Mouse (Mus musculus) intestine, postnatal 0 days (tissue): ENCODE results near the gene Pdhb. TPM values are rescaled to one million over a fixed set of nuclear protein-coding genes. Genes with fewer than 3 reads are reported as not detected.
"Not testable (repeated sequence)": the region's sequence is repeated elsewhere in the genome, so short reads cannot be mapped to it uniquely, and the experiment has no call there.

Source experiments
- ATAC-seq: fragments of 200-750 bp; cut with Nextera tagmentation; 2 replicates; pipeline ENCODE4 v1.8.0; 2017; ENCODE audit warnings: mild to moderate bottlenecking, moderate TSS enrichment, moderate library complexity
- H3K27ac ChIP-seq: fragments of 300-500 bp; sonication (generic); 2 replicates; pipeline ENCODE4 v1.5.1; 2014; ENCODE audit warnings: mild to moderate bottlenecking, low read depth, low read length, moderate library complexity
- H3K27me3 ChIP-seq: fragments of 300-500 bp; sonication (generic); replicated peaks from 2 replicates; pipeline ENCODE4 v1.6.1; 2014; ENCODE audit warnings: low read length, mixed read lengths; ENCODE audit not compliant: control insufficient read depth, insufficient read depth
- H3K36me3 ChIP-seq: fragments of 300-500 bp; sonication (generic); 2 replicates; pipeline ENCODE4 v1.6.1; 2014; ENCODE audit warnings: mild to moderate bottlenecking, moderate library complexity; ENCODE audit not compliant: control insufficient read depth, insufficient read depth
- H3K4me1 ChIP-seq: fragments of 300-500 bp; sonication (generic); replicated peaks from 2 replicates; pipeline ENCODE4 v1.6.1; 2014; ENCODE audit warnings: antibody characterized with exemption, low read length, mixed read lengths; ENCODE audit not compliant: control insufficient read depth, insufficient read depth
- H3K4me2 ChIP-seq: fragments of 300-500 bp; sonication (generic); replicated peaks from 2 replicates; pipeline ENCODE4 v1.6.1; 2014; ENCODE audit warnings: low read depth, mild to moderate bottlenecking, moderate library complexity
- H3K4me3 ChIP-seq: fragments of 300-500 bp; sonication (generic); 2 replicates; pipeline ENCODE4 v1.5.1; 2014; ENCODE audit warnings: low read depth, low read length
- H3K9ac ChIP-seq: fragments of 300-500 bp; sonication (generic); 2 replicates; pipeline ENCODE4 v1.6.1; 2014; ENCODE audit warnings: mild to moderate bottlenecking, low read depth, low read length
- H3K9me3 ChIP-seq: fragments of 300-500 bp; sonication (generic); 2 replicates; pipeline ENCODE4 v1.6.1; 2016; ENCODE audit warnings: mixed run types; ENCODE audit not compliant: control insufficient read depth
- CTCF ChIP-seq: sonication (generic); IDR thresholded peaks from 2 replicates; pipeline ENCODE4 v1.5.1; 2016; ENCODE audit warnings: low read depth, mild to moderate bottlenecking, control low read depth, antibody characterized with exemption, moderate library complexity
- WGBS: fragments of 180-500 bp; shearing (Covaris S2); extraction: QIAGEN DNeasy Blood & Tissue Kit; methylation state at CpG from one replicate; pipeline ENCODE4 v1.1.7; 2014; 5-methylcytosine and 5-hydroxymethylcytosine counted together
- polyA plus RNA-seq: library from polyadenylated mRNA; unstranded; fragments of >200 nt; fragmentation: Nextera tagmentation; extraction: Ambion mirVana; gene quantifications from 2 replicates; pipeline ENCODE4 v1.2.1, GENCODE M21; 2015

The Pdhb gene
- polyA plus RNA-seq, 1 experiment from 2014 or later, result 149 TPM

- no peak overlapping the region for H3K27ac ChIP-seq
- H3K4me2 ChIP-seq, result no peak overlapping the region
- no peak for ATAC-seq
- H3K4me3 ChIP-seq, result no peak overlapping the region
- H3K9ac ChIP-seq, result no peak overlapping the region
- no peaks in the 10 kb centered on the region for H3K27me3 ChIP-seq
- 0 out of 2 replicates have a peak, but pooled peaks cover under 1% of the 10 kb centered on the region for H3K4me1 ChIP-seq
- WGBS, result 68% methylated on average over 5 of the region's 5 CpGs
- no peak for TF ChIP-seq CTCF
- H3K9me3 ChIP-seq, result no peaks in the 10 kb centered on the region
- H3K36me3 ChIP-seq, result peaks cover 39% of the 10 kb centered on the region
Observed at GRCm38 (mm10) chr14:8127971-8128370, 44.9 kb downstream of the Pdhb start.

- WGBS, result 74% methylated on average over 7 of the region's 7 CpGs
- Histone ChIP-seq H3K36me3 (peaks cover 29% of the 10 kb centered on the region), H3K4me1 (no peaks in the 10 kb centered on the region), H3K27me3 (no peaks in the 10 kb centered on the region), H3K4me3 (no peak overlapping the region), H3K9me3 (no peaks in the 10 kb centered on the region), H3K9ac (no peak overlapping the region), H3K27ac (no peak overlapping the region), H3K4me2 (no peak overlapping the region)
- no peak for ATAC-seq
- TF ChIP-seq CTCF, result no peak
Observed at GRCm38 (mm10) chr14:8124046-8124881, 48.6 kb downstream of the Pdhb start.

GRCm38 (mm10) chr14:8123611-8124010, 49.2 kb downstream of the Pdhb start:
- not testable (repeated sequence) for H3K27me3 ChIP-seq, H3K9me3 ChIP-seq, H3K9ac ChIP-seq, H3K27ac ChIP-seq, H3K4me2 ChIP-seq, ATAC-seq, H3K4me1 ChIP-seq, H3K4me3 ChIP-seq
- 91% methylated on average over 10 of the region's 10 CpGs for WGBS
- H3K36me3 ChIP-seq, result peaks cover 29% of the 10 kb centered on the region

GRCm38 (mm10) chr14:8123141-8123540, 49.7 kb downstream of the Pdhb start:
- H3K9ac ChIP-seq, result no peak overlapping the region
- WGBS, result 78% methylated on average over 7 of the region's 7 CpGs

GRCm38 (mm10) chr14:8119904-8120303, 52.9 kb downstream of the Pdhb start:
- Histone ChIP-seq H3K27ac (no peak overlapping the region), H3K36me3 (peaks cover 20% of the 10 kb centered on the region), H3K9me3 (no peaks in the 10 kb centered on the region), H3K9ac (no peak overlapping the region), H3K4me1 (no peaks in the 10 kb centered on the region), H3K27me3 (no peaks in the 10 kb centered on the region), H3K4me2 (no peak overlapping the region), H3K4me3 (no peak overlapping the region)
- ATAC-seq, result no peak
- TF ChIP-seq CTCF, result no peak
- WGBS, result 84% methylated on average over 3 of the region's 3 CpGs

More at GRCm38 (mm10) chr14:8123141-8123540, 49.7 kb downstream of the Pdhb start:
- Histone ChIP-seq H3K4me3 (no peak overlapping the region), H3K27me3 (no peaks in the 10 kb centered on the region), H3K4me1 (no peaks in the 10 kb centered on the region), H3K27ac (no peak overlapping the region), H3K4me2 (no peak overlapping the region), H3K9me3 (no peaks in the 10 kb centered on the region), H3K36me3 (peaks cover 29% of the 10 kb centered on the region)
- ATAC-seq, result no peak
- no peak for TF ChIP-seq CTCF

- Histone ChIP-seq H3K4me3 (no peak overlapping the region), H3K9me3 (no peaks in the 10 kb centered on the region), H3K27me3 (no peaks in the 10 kb centered on the region), H3K4me2 (no peak overlapping the region), H3K4me1 (no peaks in the 10 kb centered on the region), H3K9ac (no peak overlapping the region), H3K27ac (no peak overlapping the region), H3K36me3 (peaks cover 20% of the 10 kb centered on the region)
- no peak for TF ChIP-seq CTCF
- WGBS, result 92% methylated on average over 5 of the region's 5 CpGs
- ATAC-seq, result no peak
Observed at GRCm38 (mm10) chr14:8119454-8119853, 53.4 kb downstream of the Pdhb start.
